Mouse (Mus musculus) hindbrain, embryonic 16.5 days (tissue): ENCODE results near the gene Igbp1. TPM values are rescaled to one million over a fixed set of nuclear protein-coding genes. Genes with fewer than 3 reads are reported as not detected.

Experiments
- ATAC-seq: fragments of 200-750 bp; cut with Nextera tagmentation; 2 replicates; pipeline ENCODE4 v1.8.0; 2017; ENCODE audit warnings: moderate TSS enrichment, moderate library complexity
- H3K27ac ChIP-seq: fragments of 300-500 bp; sonication (generic); 2 replicates; pipeline ENCODE4 v1.5.1; 2014; ENCODE audit warnings: low read depth, mild to moderate bottlenecking, control low read depth, low read length, moderate library complexity
- H3K27me3 ChIP-seq: fragments of 300-500 bp; sonication (generic); replicated peaks from 2 replicates; pipeline ENCODE4 v1.6.1; 2014; ENCODE audit warnings: low read length; ENCODE audit not compliant: control insufficient read depth, insufficient read depth
- H3K36me3 ChIP-seq: fragments of 300-500 bp; sonication (generic); 2 replicates; pipeline ENCODE4 v1.6.1; 2014; ENCODE audit warnings: mild to moderate bottlenecking, low read length, moderate library complexity, mixed read lengths; ENCODE audit not compliant: control insufficient read depth, insufficient read depth
- H3K4me1 ChIP-seq: fragments of 300-500 bp; sonication (generic); 2 replicates; pipeline ENCODE4 v1.6.1; 2014; ENCODE audit warnings: low read depth, low read length; ENCODE audit not compliant: control insufficient read depth, insufficient read depth
- H3K4me2 ChIP-seq: fragments of 300-500 bp; sonication (generic); 2 replicates; pipeline ENCODE4 v1.6.1; 2014; ENCODE audit warnings: mild to moderate bottlenecking, low read length, control low read depth, moderate library complexity
- H3K4me3 ChIP-seq: fragments of 300-500 bp; sonication (generic); 2 replicates; pipeline ENCODE4 v1.5.1; 2014; ENCODE audit warnings: mild to moderate bottlenecking, low read length, control low read depth, moderate library complexity
- H3K9ac ChIP-seq: fragments of 300-500 bp; sonication (generic); 2 replicates; pipeline ENCODE4 v1.6.1; 2014; ENCODE audit warnings: low read depth, mild to moderate bottlenecking, control low read depth, low read length, moderate library complexity
- H3K9me3 ChIP-seq: fragments of 300-500 bp; sonication (generic); 2 replicates; pipeline ENCODE4 v1.6.1; 2014; ENCODE audit warnings: mild to moderate bottlenecking, low read length, moderate library complexity; ENCODE audit not compliant: control insufficient read depth
- WGBS: fragments of 180-500 bp; shearing (Covaris S2); extraction: QIAGEN DNeasy Blood & Tissue Kit; methylation state at CpG from one replicate; pipeline ENCODE4 v1.1.7; 2014; 5-methylcytosine and 5-hydroxymethylcytosine counted together
- polyA plus RNA-seq: library from polyadenylated mRNA; unstranded; fragments of >200 nt; fragmentation: Nextera tagmentation; extraction: Ambion mirVana; gene quantifications from 2 replicates; pipeline ENCODE4 v1.2.1, GENCODE M21; 2015

The Igbp1 gene
- polyA plus RNA-seq, 1 experiment from 2014 or later = 26.5 TPM

GRCm38 (mm10) chrX:100508164-100508563, 14.1 kb downstream of the Igbp1 start:
- Histone ChIP-seq H3K4me3 (no peak overlapping the region), H3K9me3 (no peaks in the 10 kb centered on the region), H3K27ac (no peak overlapping the region), H3K36me3 (peaks cover 3% of the 10 kb centered on the region; the same call in 1 of the 2 replicates), H3K9ac (no peak overlapping the region), H3K4me1 (no peaks in the 10 kb centered on the region), H3K4me2 (no peak overlapping the region), H3K27me3 (no peaks in the 10 kb centered on the region)
- no peak for ATAC-seq
- WGBS = 92% methylated on average over 4 of the region's 4 CpGs

- no peak overlapping the region for H3K4me2 ChIP-seq
- H3K4me3 ChIP-seq = no peak overlapping the region
- no peaks in the 10 kb centered on the region for H3K27me3 ChIP-seq
- no peak overlapping the region for H3K9ac ChIP-seq
- ATAC-seq = no peak
- H3K36me3 ChIP-seq = peaks cover 3% of the 10 kb centered on the region; the same call in 1 of the 2 replicates
- WGBS = 83% methylated on average over 3 of the region's 3 CpGs
- H3K9me3 ChIP-seq = no peaks in the 10 kb centered on the region
- no peaks in the 10 kb centered on the region for H3K4me1 ChIP-seq
- H3K27ac ChIP-seq = no peak overlapping the region
Measured at GRCm38 (mm10) chrX:100509921-100510320, 15.8 kb downstream of the Igbp1 start.

- H3K4me3 ChIP-seq = no peak overlapping the region
- peaks cover 4% of the 10 kb centered on the region; the same call in 1 of the 2 replicates for H3K27me3 ChIP-seq
- H3K9me3 ChIP-seq = no peaks in the 10 kb centered on the region
- no peak overlapping the region for H3K4me2 ChIP-seq
- no peak for ATAC-seq
- H3K36me3 ChIP-seq = no peaks in the 10 kb centered on the region
- H3K9ac ChIP-seq = no peak overlapping the region
- H3K4me1 ChIP-seq = no peaks in the 10 kb centered on the region
- no peak overlapping the region for H3K27ac ChIP-seq
- 75% methylated on average over 3 of the region's 3 CpGs for WGBS
Measured at GRCm38 (mm10) chrX:100516683-100517082, 22.6 kb downstream of the Igbp1 start.

- no peak overlapping the region for H3K27ac ChIP-seq
- H3K9me3 ChIP-seq = no peaks in the 10 kb centered on the region
- H3K27me3 ChIP-seq = peaks cover 4% of the 10 kb centered on the region; the same call in 1 of the 2 replicates
- no peak for ATAC-seq
- H3K9ac ChIP-seq = no peak overlapping the region
- no peak overlapping the region for H3K4me3 ChIP-seq
- no peaks in the 10 kb centered on the region for H3K36me3 ChIP-seq
- 87% methylated on average over 6 of the region's 6 CpGs for WGBS
- H3K4me1 ChIP-seq = no peaks in the 10 kb centered on the region
- no peak overlapping the region for H3K4me2 ChIP-seq
Measured at GRCm38 (mm10) chrX:100517626-100518025, 23.5 kb downstream of the Igbp1 start.

- H3K27ac ChIP-seq = no peak overlapping the region
- H3K4me3 ChIP-seq = no peak overlapping the region
- H3K9me3 ChIP-seq = no peaks in the 10 kb centered on the region
- H3K4me2 ChIP-seq = no peak overlapping the region
- WGBS = 92% methylated on average over 2 of the region's 2 CpGs
- H3K36me3 ChIP-seq = no peaks in the 10 kb centered on the region
- H3K9ac ChIP-seq = no peak overlapping the region
- peaks cover 4% of the 10 kb centered on the region; the same call in 1 of the 2 replicates for H3K27me3 ChIP-seq
- ATAC-seq = no peak
- H3K4me1 ChIP-seq = no peaks in the 10 kb centered on the region
Measured at GRCm38 (mm10) chrX:100518532-100518931, 24.4 kb downstream of the Igbp1 start.

- 83% methylated on average over 4 of the region's 4 CpGs for WGBS
- ATAC-seq = no peak
- no peaks in the 10 kb centered on the region for H3K9me3 ChIP-seq
- H3K4me3 ChIP-seq = no peak within 1 kb of the TSS
- H3K9ac ChIP-seq = no peak within 1 kb of the TSS
- no peak within 1 kb of the TSS for H3K27ac ChIP-seq
- H3K4me2 ChIP-seq = no peak within 1 kb of the TSS
- H3K4me1 ChIP-seq = no peaks in the 10 kb centered on the region
- 0 out of 2 replicates have a peak, but pooled peaks cover 4% of the 10 kb centered on the region for H3K27me3 ChIP-seq
- no peaks in the 10 kb centered on the region for H3K36me3 ChIP-seq
Measured at GRCm38 (mm10) chrX:100524471-100524870, 30.4 kb downstream of the Igbp1 start, which contains the start of gene Dgat2l6. Gene Dgat2l6 (plus strand): TSS chrX:100524838.

GRCm38 (mm10) chrX:100556026-100556425, 61.9 kb downstream of the Igbp1 start:
- no peak overlapping the region for H3K27ac ChIP-seq
- H3K4me2 ChIP-seq = no peak overlapping the region
- no peak overlapping the region for H3K4me3 ChIP-seq
- 90% methylated on average over 3 of the region's 3 CpGs for WGBS
- no peaks in the 10 kb centered on the region for H3K9me3 ChIP-seq
- no peak for ATAC-seq
- H3K4me1 ChIP-seq = no peaks in the 10 kb centered on the region
- no peaks in the 10 kb centered on the region for H3K36me3 ChIP-seq
- no peaks in the 10 kb centered on the region for H3K27me3 ChIP-seq
- H3K9ac ChIP-seq = no peak overlapping the region

GRCm38 (mm10) chrX:100565696-100566095, 71.6 kb downstream of the Igbp1 start:
- 92% methylated on average over 3 of the region's 3 CpGs for WGBS
- Histone ChIP-seq H3K27me3 (no peaks in the 10 kb centered on the region), H3K36me3 (no peaks in the 10 kb centered on the region), H3K4me1 (no peaks in the 10 kb centered on the region), H3K4me3 (no peak overlapping the region), H3K9me3 (no peaks in the 10 kb centered on the region), H3K9ac (no peak overlapping the region), H3K4me2 (no peak overlapping the region), H3K27ac (no peak overlapping the region)
- ATAC-seq = no peak
